Mouse (Mus musculus): ENCODE results near the gene Uqcc1.
"Not testable (repeated sequence)": the region's sequence is repeated elsewhere in the genome, so short reads cannot be mapped to it uniquely, and the experiment has no call there.

Uqcc1 gene

DNA sequence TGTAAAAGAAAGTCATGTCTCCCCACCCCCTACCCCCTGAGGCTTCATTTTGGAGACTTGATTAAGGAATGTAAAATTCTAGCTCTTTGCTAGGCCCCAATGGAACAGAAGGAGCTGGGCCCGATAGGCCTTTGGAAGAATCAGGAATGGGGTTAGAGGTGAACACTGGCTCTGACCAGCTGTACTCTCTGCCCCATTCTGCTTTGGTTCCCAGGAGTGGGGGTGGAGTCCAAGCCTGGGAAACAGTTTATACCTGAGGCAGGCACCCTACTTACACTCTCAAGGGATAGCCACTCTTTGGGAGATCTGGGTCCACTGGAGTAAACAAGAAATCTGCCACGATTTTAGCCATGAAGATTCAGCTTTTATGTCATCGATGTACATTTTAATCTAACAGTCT, 10.6 kb upstream of the Uqcc1 start, which contains the start of gene Gm15557:
Gm15557 (plus strand) TSS at position 48 of the 400 bp plus-strand sequence.
- in situ Hi-C loops (cut with MboI; ENCODE audit: low sequenced_read_pairs), result loop anchor here (10.0 kb wide), 1 partner anchor 266 kb away; no protein-coding TSS in a partner anchor

DNA sequence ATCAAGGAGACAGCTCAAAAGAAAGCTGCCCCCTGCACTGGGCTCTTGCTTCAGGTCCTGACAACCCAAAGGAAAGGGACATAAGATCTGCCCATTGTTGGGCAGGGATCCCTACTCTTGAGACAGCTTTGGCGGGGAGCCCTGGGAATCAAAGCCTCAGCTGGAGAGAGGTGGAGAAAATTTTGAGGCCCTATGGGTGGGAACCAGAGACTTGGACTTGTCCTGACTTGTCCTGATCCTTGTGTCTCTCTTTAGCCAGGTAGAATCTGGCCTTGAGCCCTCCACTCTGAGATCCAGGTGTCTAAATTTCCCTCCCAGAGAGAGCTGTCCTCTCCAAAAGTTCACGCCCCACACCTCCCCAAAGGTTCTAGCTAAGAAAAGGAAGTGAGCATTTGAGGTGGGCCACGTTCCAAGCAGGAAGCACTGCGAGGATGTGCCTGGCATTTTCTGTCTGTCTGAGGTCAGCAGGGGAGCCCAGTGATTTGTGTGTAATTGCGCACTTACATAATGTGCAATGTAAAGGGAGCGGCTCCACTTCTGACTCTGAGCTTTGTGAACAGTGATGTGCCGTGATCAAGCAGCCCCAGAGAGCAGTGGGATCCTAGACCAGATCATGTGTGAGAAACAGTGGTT, 9.9 kb upstream of the Uqcc1 start:
- in situ Hi-C loops (cut with MboI; ENCODE audit: low sequenced_read_pairs), result loop anchor here (10.0 kb wide), 1 partner anchor 265 kb away; no protein-coding TSS in a partner anchor

DNA sequence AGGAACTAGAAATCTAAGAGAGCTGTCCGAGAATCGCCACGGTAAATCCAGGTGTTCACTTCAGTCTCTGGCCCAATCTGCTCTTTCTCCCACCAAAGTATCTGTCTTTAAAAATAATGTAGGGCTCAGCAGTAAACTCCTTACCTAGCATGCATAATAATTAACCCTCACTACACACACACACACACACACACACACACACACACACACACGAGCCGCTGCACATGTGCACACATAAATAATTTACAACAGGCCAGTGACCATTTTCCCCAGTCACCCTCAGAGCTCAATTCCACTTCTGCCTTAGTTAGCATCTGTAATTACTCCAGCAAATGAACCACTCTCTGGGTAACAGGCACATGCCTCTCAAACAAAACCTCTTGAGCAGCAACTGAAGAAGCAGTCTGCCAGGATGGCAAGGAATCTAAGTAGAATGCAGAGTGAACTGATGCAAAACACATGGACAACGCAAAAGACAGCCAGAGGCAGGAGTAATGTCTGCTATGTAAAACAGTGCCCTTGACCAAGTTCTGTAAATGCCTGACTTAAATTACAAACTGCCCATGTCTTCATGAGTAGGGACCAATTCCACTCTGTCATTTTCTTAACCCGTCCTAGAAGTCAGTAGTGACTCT, 1.3 kb downstream of the Uqcc1 start:
- in situ Hi-C loops (cut with MboI; ENCODE audit: low sequenced_read_pairs), result no loop called here

DNA sequence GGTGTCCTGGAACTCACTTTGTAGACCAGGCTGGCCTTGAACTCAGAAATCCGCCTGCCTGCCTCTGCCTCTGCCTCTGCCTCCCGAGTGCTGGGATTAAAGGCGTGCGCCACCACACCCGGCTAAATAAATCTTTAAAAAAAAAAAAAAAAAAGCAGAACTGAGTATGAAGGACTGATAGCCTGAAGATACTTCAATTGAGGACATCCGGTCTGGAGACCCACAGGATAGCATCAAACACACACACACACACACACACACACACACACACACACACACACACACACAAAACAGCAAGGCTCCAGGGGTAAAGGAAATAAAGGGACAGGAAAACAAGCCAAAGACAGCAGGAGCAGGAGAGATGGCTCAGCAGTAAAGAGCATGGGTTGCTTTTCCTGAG, 4.9 kb downstream of the Uqcc1 start:
- in situ Hi-C loops (cut with MboI; ENCODE audit: low sequenced_read_pairs), result not testable (repeated sequence)

DNA sequence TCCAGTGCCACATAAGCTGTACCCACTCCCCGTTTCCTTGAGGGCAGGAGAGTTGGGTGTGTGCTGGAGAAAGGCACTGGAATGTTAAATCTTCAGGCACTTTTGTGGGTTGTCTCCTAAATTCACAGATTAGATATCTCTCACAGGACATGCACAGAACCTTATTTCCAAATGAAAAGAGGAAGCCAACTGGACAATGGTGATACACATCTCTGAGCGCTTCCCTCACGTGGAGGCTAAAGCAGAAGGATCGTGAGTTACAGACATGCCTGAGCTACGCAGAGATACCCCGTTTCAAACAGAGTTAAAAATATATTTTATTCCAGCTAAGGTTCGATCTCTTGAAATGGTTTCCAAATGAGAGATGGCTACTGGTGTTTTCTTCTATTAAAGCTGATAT, 7.0 kb downstream of the Uqcc1 start:
- in situ Hi-C loops (cut with MboI; ENCODE audit: low sequenced_read_pairs), result no loop called here

DNA sequence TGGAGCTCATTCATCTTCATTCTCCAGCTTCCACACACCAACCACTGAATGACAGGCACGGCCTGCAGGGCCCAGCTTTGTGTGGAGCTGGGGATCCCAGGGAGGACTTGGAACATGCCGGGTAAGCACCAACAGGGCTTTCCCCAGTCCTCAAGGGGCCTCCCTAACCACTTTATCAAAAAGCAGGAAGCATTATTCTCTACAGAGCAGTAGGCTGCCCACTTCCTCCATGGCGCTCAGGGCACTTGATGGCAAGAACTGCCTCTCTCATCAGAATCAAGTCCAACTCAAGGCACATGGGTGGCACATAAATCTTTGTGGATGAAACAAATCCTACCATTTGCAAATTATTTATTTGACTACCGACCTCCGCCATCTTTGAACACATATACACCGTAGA, 15.4 kb downstream of the Uqcc1 start:
- in situ Hi-C loops (cut with MboI; ENCODE audit: low sequenced_read_pairs), result no loop called here

DNA sequence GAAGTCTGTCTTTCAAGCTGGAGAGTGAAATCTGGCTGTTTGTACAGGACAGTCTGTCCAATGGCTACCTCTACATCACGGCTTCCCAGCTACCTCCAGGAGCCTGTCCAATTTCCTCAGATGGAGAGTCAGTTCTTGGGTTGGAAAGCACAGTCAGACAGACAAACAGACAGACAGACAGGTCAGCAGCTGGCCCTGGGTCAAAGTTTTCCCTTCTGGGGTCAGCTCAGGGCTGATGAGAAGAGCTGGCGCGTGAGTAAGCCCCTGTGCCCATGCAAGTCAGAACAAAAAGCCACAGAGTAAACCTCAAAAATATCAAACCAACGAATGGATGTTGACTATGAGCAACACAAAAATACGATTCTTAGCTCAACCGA, 26.5 kb downstream of the Uqcc1 start:
- in situ Hi-C loops (cut with MboI; ENCODE audit: low sequenced_read_pairs), result no loop called here

DNA sequence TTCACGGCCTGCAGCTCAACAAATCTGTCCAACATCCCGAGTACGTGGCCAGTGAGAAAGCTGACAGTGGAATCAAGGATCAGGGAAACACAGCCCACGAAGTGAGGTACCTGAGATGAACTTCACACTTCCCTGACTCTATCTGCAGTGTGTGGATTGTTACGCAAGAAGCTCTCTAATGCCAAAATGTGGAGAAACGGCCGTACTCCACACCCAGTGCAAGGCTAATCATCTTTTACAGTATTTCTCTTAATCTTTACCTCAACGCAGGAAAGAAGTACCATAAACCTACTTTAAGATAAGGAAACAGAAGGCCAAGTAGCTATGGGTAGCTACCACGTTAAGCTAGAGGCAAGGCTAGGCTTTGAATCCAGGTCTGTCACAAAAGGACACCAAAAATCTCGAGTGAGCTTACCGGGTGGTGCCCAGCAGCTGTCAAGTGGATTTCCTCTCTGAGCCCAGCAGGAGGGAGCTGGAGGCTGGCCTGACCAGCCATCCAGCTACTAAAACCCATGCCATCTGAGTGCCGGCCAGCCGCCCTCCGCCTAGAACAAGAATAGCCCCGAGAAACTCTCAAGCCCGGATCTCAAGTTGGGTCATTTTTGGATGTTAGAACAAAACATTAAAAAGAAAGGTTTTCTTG, 27.0 kb downstream of the Uqcc1 start:
- in situ Hi-C loops (cut with MboI; ENCODE audit: low sequenced_read_pairs), result no loop called here

DNA sequence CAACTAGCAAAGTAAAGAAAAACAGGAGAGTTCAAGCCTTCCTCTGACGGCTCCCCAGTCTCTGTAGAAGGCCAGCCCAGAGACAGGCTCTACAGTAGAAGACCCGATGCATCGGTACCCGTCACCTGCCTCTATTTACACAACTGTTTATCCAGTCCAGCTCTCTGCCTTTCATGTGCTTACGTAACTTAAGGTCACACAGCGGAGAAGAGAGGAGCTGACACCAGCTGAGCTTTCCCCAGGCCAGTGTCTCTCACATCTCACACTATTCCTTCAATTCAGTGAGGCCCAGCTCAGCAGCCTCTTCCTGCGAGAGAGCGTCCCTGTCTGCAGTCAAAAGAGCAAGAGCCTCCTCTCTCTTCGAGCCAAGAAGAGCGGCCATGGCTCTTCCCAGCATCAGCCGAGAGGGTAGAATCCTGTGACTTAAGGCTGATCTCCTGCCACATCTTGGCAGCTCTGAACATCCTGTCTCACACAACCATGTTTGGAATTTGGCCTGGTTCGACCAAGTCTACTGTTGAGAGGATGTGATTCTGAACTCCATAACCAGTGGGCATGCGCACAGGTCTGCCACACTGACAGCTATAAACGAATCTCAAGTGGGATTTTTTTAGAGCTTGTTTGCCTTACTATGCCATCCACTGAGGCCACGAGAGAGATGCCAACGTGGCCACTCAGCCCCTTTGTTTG, 34.9 kb downstream of the Uqcc1 start:
- in situ Hi-C loops (cut with MboI; ENCODE audit: low sequenced_read_pairs), result no loop called here

DNA sequence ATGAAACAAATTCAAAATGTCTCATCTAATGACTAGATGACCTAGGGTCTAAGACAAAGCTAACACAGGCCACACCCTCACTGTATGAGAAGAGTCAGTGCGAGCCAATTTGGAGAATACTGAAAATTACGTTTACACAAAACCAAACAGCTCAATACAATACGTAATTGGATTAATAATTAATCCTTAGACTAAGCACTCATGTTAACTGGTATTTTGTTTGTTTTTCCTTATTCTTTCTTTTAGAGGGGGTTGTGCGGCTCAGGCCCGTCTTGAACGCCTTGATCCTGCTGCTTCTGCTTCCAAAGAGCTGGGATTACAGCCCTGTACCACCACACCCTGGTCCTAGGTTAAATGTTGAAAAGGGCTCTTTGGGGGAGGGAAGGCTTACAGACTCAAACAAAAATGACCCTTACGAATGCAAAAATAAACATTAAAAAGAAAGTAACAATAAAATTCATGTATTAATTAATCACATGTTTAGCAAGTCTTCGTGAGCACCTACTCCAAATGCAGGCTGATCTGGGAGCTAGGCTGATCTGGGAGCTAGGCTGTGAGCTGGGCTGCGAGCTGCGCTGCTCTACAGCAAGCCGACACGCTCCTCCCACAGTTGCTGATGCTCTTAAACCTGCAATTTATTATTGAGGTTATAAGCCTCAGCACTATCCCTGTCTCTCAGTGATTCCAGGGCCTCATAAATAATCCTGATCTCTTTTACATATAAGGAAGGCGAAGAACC, 35.6 kb downstream of the Uqcc1 start:
- in situ Hi-C loops (cut with MboI; ENCODE audit: low sequenced_read_pairs), result no loop called here

DNA sequence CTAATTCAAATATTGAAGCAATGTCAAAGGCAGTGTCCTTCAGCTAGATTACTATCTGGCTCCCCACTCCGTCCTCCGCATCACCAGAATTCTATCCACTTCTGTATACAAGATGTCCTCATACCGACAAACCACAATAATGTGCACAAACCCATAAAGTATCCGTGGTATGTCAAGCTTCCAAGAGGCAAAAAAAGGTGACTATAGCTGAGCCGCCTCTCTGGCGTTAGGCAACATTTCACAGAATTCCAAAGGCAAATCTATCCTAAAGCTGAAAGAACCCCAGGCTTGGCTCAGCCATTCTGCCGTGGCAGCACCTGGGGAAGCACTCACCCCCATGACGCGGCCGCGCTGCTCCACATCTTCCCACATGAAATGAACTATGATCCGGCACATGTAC, 43.3 kb downstream of the Uqcc1 start:
- in situ Hi-C loops (cut with MboI; ENCODE audit: low sequenced_read_pairs), result no loop called here

DNA sequence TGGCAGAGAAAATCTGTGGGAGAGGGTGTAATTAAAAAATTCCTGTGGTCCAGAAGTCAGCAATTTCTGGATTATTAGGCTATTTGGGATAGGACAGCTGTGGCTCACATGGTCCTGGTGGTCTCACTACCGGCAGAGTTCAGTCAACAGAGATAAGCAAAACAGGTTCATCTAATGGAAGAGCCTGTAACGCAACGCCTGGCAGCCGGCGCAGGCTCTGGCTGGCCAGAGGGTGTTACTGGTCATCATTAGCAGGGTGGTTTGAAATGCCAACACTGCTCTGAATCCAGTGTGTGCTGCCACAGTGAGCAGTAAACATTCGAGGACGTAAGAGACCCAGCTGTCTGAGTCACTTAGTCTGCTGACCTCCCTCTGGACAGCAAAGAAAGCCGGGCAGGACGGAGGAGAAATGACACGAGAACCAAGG, 44.8 kb downstream of the Uqcc1 start:
- in situ Hi-C loops (cut with MboI; ENCODE audit: low sequenced_read_pairs), result no loop called here

DNA sequence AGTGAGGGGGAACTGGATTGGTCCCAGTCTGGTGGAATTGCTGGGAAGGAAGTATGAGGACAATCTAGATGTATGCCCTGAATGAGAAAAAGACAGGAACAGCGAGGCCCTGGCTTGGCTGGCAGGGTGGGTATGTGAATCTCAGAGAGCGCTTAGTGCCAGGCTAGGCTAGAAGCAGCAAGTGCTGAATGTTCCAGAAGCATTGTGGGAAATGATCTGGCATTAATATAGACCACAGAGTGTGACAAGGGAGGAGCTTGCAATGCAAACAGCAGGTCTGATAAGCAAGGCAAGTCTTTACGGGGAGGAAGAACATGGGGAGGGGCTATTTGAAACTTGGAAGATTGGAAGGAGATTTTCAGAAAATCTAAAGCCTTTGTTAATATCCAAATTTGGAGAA, 48.0 kb downstream of the Uqcc1 start:
- in situ Hi-C loops (cut with MboI; ENCODE audit: low sequenced_read_pairs), result no loop called here

DNA sequence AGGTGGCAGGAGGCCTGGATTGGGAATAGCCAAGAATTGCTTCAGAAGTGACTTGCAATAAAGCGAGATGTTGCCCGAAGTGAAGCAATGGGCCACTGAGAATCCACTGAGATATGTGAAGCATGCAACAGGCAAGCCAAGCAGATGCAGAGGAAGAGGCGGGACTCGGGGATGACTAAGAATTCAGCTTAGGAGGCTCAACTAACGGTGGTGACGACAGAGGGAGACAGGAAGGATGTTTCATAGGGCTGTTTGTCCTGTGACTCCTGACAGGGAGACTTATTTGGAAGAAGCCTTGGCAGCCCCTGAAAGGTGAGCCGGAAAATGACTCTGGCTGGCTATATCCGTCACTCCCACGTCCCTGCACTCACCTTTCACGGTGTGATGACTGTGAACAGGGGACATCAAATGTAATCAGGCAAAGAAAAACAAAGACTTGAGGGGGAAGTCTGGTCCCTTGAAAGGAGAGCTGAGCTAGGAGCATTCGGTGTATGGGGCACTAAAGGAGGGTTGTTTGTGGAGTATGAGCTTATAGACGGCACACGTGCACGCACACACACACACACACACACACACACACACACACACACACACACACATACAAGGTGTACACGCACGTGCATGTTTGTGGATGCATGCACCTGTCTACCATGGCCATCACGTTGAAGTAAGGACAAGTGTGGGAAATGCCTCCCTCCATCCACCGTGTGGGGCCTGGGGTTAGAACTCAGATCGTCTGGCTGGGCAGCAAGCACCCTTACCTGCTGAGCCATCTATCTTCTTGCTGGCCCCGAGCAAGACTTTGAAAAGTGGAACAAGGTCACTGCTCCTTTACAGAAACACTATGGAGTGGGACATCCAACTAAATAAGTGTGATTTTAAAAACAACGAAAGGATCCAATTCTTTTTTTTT, 50.9 kb downstream of the Uqcc1 start:
- in situ Hi-C loops (cut with MboI; ENCODE audit: low sequenced_read_pairs), result no loop called here

DNA sequence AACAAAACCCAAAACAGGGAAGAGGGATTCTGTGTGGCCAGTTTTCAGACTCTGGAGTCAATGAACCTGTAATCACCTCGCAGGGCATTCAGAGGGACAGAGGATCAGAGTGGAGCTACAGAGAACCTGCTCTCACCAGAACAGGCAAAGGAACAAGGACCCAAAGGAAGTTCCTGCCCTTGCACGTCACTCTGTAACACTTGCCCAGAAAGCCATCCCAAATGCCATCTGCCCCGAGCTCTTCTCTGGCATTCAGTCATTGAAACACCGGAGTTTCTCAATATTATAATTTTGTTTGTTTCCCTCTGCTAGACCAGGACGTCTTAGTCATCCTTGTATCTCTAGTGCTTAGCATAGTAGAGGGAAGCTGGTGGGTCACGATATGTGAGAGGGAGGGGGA, 56.5 kb downstream of the Uqcc1 start:
- in situ Hi-C loops (cut with MboI; ENCODE audit: low sequenced_read_pairs), result no loop called here

DNA sequence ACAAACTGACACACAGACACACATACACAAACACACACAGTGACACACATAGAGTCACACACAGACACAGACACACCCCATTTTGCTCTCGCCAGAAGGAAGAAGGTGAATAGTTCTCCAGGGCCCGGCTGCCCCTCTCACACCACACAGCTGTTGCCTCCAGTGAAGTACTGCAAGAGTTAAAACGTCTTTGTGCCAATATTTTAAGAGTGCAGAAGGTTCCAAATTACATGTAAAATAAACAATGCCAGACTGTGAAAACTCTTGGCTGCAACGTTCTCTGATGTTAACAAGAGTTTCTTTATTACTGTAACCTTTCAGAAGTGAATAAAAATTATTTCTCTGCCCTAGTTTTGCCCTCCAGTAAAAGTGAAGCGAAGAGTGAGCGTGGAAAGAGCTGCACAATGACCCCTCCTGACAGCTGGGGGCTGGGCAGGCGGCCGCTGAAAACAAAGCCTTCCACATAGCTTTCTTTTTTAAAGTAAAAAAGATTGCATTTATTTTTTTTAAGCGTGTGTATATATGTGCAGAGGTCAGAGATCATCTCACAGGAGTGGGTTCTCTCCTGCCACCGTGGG, 57.1 kb downstream of the Uqcc1 start:
- in situ Hi-C loops (cut with MboI; ENCODE audit: low sequenced_read_pairs), result no loop called here

DNA sequence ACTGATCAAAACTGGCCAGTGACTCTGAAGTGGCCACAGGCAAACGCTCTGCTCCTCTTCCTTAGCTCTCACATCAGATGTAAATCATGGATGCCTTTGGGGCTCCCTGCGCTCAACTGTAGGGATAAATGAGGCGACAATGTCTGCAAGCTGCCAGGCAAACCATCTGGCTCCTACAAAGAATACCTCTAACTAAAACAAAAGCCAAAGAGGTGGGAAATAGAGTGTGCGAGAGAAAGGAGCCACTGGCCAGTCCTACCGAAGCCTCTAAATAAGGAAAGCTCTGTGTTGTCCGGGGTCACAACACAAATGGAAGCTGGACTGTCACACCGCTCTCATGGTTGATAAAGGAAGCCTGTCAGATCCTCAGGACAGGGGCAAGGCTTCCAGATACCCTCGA, 57.6 kb downstream of the Uqcc1 start:
- in situ Hi-C loops (cut with MboI; ENCODE audit: low sequenced_read_pairs), result no loop called here

DNA sequence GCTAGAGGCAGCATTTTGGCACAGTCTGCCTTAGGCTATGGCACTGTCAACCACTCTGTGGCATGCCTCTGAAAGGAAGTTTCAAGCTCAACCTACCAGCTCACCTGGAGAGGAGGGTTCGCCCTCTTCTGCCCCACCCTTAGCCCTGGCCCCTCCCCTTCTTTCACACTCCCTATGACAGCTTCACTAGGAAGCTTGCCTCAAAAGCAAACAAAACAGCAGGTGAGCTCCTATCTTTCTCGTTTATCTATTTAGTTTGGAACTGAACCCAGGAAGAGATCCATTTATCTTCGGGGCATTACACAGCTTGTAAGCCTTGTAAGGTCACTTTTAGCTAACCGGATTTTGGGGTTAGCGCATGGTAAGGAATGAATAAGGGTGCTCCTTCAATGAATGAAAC, 60.3 kb downstream of the Uqcc1 start:
- in situ Hi-C loops (cut with MboI; ENCODE audit: low sequenced_read_pairs), result no loop called here

DNA sequence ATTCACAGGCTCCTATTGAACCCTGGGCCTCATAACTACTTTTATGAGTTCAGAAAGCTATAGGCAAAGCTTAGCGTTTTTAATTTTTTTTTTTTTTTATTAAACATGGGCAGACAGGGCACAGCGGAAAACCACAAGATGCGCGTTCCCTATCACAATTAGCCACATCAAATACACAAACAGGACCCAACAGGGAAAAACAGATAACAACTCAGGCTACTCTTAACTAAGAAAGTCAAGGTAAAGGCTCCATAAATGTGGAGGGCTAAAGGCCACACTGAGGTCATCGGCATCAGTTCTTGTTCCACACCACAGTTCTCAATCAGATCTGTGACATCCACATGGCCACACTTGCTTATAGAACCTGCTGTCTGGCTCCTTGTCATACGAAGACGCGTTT, 61.8 kb downstream of the Uqcc1 start:
- in situ Hi-C loops (cut with MboI; ENCODE audit: low sequenced_read_pairs), result no loop called here

All from CH12F3 (cell line).